Mouse (Mus musculus) spleen, adult 2 months (tissue): ENCODE measurements around the gene Tulp3. TPM values are rescaled to one million over a fixed set of nuclear protein-coding genes. Genes with fewer than 3 reads are reported as not detected.
"Not testable (repeated sequence)": the region's sequence is repeated elsewhere in the genome, so short reads cannot be mapped to it uniquely, and the experiment has no call there.

Experiments used
- DNase-seq, 2 experiments: peaks; one replicate each; pipeline versions ENCODE4 v3.0.0 to v3.0.0-alpha.2; 2012 to 2021; ENCODE audit warnings: low spot score in 2 of 2, low read depth in 1 of 2
- H3K27ac ChIP-seq: fragments of 200-500 bp; 2 replicates; pipeline ENCODE4 v1.5.1; 2012; ENCODE audit warnings: low read length, inconsistent platforms; ENCODE audit not compliant: insufficient read depth
- H3K27me3 ChIP-seq: fragments of 200-500 bp; 2 replicates; pipeline ENCODE4 v1.6.1; 2012; ENCODE audit warnings: mild to moderate bottlenecking, moderate library complexity, low read length, inconsistent platforms; ENCODE audit not compliant: control insufficient read depth, insufficient read depth
- H3K36me3 ChIP-seq: fragments of 200-500 bp; 2 replicates; pipeline ENCODE4 v1.6.1; 2012; ENCODE audit warnings: mild to moderate bottlenecking, low read length, inconsistent platforms; ENCODE audit not compliant: control insufficient read depth, insufficient read depth
- H3K4me1 ChIP-seq: fragments of 200-500 bp; 2 replicates; pipeline ENCODE4 v1.6.1; 2011; ENCODE audit warnings: inconsistent platforms; ENCODE audit not compliant: control insufficient read depth, insufficient read depth, insufficient read length
- H3K4me3 ChIP-seq: fragments of 200-500 bp; 2 replicates; pipeline ENCODE4 v1.5.1; 2011; ENCODE audit warnings: mild to moderate bottlenecking, inconsistent platforms; ENCODE audit not compliant: insufficient read depth, insufficient read length; ENCODE audit errors: extremely low read depth
- CTCF ChIP-seq: fragments of 200-500 bp; IDR thresholded peaks from 2 replicates; pipeline ENCODE4 v1.5.1; 2011; ENCODE audit warnings: mild to moderate bottlenecking, inconsistent platforms; ENCODE audit not compliant: insufficient read depth, insufficient read length, insufficient replicate concordance; ENCODE audit errors: extremely low read depth
- POLR2A ChIP-seq: fragments of 200-500 bp; IDR thresholded peaks from 2 replicates; pipeline ENCODE4 v1.6.1; 2011; ENCODE audit warnings: low read depth, low read length, inconsistent platforms
- WGBS: fragments of 180-500 bp; shearing (Covaris S2); methylation state at CpG from one replicate; pipeline ENCODE4 v1.1.7; 2018; 5-methylcytosine and 5-hydroxymethylcytosine counted together
- polyA plus RNA-seq: library from polyadenylated mRNA; depleted of rRNA; stranded (reverse); fragments of >200 nt; gene quantifications from 2 replicates; pipeline ENCODE4 v1.2.3, GENCODE M21; 2012

Gene Tulp3
- polyA plus RNA-seq, 1 experiment = 5.9 TPM

- H3K4me3 ChIP-seq = no peak overlapping the region
- 90% methylated on average over 1 of the region's 1 CpGs for WGBS
- no peak overlapping the region for H3K27ac ChIP-seq
- TF ChIP-seq POLR2A = no peak
- TF ChIP-seq CTCF = no peak
- no peaks in the 10 kb centered on the region for H3K36me3 ChIP-seq
- H3K4me1 ChIP-seq = peaks cover 9% of the 10 kb centered on the region; the same call in 1 of the 2 replicates
- no peaks in the 10 kb centered on the region for H3K27me3 ChIP-seq
- DNase-seq = no peak
These were observed 29.4 kb upstream of the Tulp3 start for GRCm38 (mm10) chr6:128385026-128385425.

GRCm38 (mm10) chr6:128383752-128384151 lies 28.1 kb upstream of the Tulp3 start:
- 15% methylated on average over 7 of the region's 7 CpGs for WGBS
- Histone ChIP-seq H3K27ac (0 out of 2 replicates have a peak overlapping the region, but pooled peaks have one; percentile 47), H3K4me3 (no peak overlapping the region), H3K4me1 (peaks cover 14% of the 10 kb centered on the region; the same call in 1 of the 2 replicates), H3K27me3 (no peaks in the 10 kb centered on the region), H3K36me3 (no peaks in the 10 kb centered on the region)
- TF ChIP-seq CTCF (no peak), POLR2A (no peak)
- DNase-seq = peak; percentile 46 to 72

GRCm38 (mm10) chr6:128381254-128381653 lies 25.6 kb upstream of the Tulp3 start:
- H3K27ac ChIP-seq = no peak overlapping the region
- H3K27me3 ChIP-seq = no peaks in the 10 kb centered on the region
- WGBS = 42% methylated on average over 3 of the region's 3 CpGs
- no peak overlapping the region for H3K4me3 ChIP-seq
- TF ChIP-seq POLR2A = no peak
- TF ChIP-seq CTCF = no peak
- DNase-seq = no peak
- H3K4me1 ChIP-seq = peaks cover 14% of the 10 kb centered on the region; the same call in 1 of the 2 replicates
- H3K36me3 ChIP-seq = no peaks in the 10 kb centered on the region

GRCm38 (mm10) chr6:128380594-128381167 lies 25.0 kb upstream of the Tulp3 start:
- DNase-seq, H3K36me3 ChIP-seq, H3K27me3 ChIP-seq, H3K4me3 ChIP-seq, H3K27ac ChIP-seq: not testable (repeated sequence)
- peaks cover 14% of the 10 kb centered on the region; the same call in 1 of the 2 replicates for H3K4me1 ChIP-seq
- 11% methylated on average over 1 of the region's 1 CpGs for WGBS

GRCm38 (mm10) chr6:128379636-128380035 lies 24.0 kb upstream of the Tulp3 start:
- Histone ChIP-seq H3K4me3 (no peak overlapping the region), H3K27ac (no peak overlapping the region), H3K4me1 (peaks cover 14% of the 10 kb centered on the region; the same call in 1 of the 2 replicates), H3K27me3 (no peaks in the 10 kb centered on the region), H3K36me3 (no peaks in the 10 kb centered on the region)
- no peak for TF ChIP-seq POLR2A
- TF ChIP-seq CTCF = no peak
- DNase-seq = no peak
- 67% methylated on average over 16 of the region's 16 CpGs for WGBS

GRCm38 (mm10) chr6:128376371-128377085 lies 20.9 kb upstream of the Tulp3 start:
- no peak overlapping the region for H3K4me3 ChIP-seq
- 95% methylated on average over 17 of the region's 17 CpGs for WGBS
- no peak for TF ChIP-seq POLR2A
- no peak for TF ChIP-seq CTCF

GRCm38 (mm10) chr6:128375192-128375591 lies 19.5 kb upstream of the Tulp3 start, which contains the start of the genes Tex52 and Gm44596:
Gene Tex52, plus strand, starts transcription at chr6:128375456.
Gene Gm44596, plus strand, starts transcription at chr6:128375503.
- Histone ChIP-seq H3K36me3 (peaks cover 8% of the 10 kb centered on the region), H3K4me1 (peaks cover 5% of the 10 kb centered on the region; the same call in 1 of the 2 replicates), H3K4me3 (no peak within 1 kb of the TSS), H3K27me3 (no peaks in the 10 kb centered on the region), H3K27ac (no peak within 1 kb of the TSS)
- no peak for DNase-seq
- WGBS = 88% methylated on average over 6 of the region's 6 CpGs
- TF ChIP-seq POLR2A (no peak), CTCF (no peak)

More at GRCm38 (mm10) chr6:128376371-128377085, 20.9 kb upstream of the Tulp3 start:
- Histone ChIP-seq H3K27me3 (no peaks in the 10 kb centered on the region), H3K4me1 (peaks cover 7% of the 10 kb centered on the region; the same call in 1 of the 2 replicates), H3K36me3 (peaks cover 8% of the 10 kb centered on the region), H3K27ac (no peak overlapping the region)
- DNase-seq = no peak
